Comparison of ENCODE assay signal across 10 mouse cellular contexts in genomic region chr19:59316571-59316970, GRCm38 (mm10). TPM values are rescaled to one million over a fixed set of nuclear protein-coding genes. Genes with fewer than 3 reads are reported as not detected.
DNase-seq lines count a peak whose midpoint lies in the region; ATAC-seq and TF ChIP-seq lines count a peak whose summit lies in the region.
"Had no signal": no experiment of that assay in that cellular context is flagged by ENCODE, and none has a peak within 500 bp of the region (broad histone marks: within the 10 kb centered on the region; RNA-seq: fewer than 3 reads in every experiment).

No protein-coding gene starts in this region.

- H3K4me2 ChIP-seq in forebrain, embryonic 16.5 days (ENCODE audit: low read length), result no peak overlapping the region
- H3K4me2 ChIP-seq in forebrain, embryonic 13.5 days, result no peak overlapping the region
- no peak overlapping the region for H3K4me2 ChIP-seq in liver, postnatal 0 days (ENCODE audit: low read depth, low read length)
- H3K4me2 ChIP-seq in heart, embryonic 11.5 days, result no peak overlapping the region
- H3K4me2 ChIP-seq: heart, embryonic 13.5 days; midbrain, embryonic 12.5 days had no signal

- H3K36me3 ChIP-seq in forebrain, embryonic 16.5 days (ENCODE audit: control insufficient read depth, insufficient read depth), result no peaks in the 10 kb centered on the region
- H3K36me3 ChIP-seq in forebrain, embryonic 13.5 days (ENCODE audit: poor library complexity, severe bottlenecking), result no peaks in the 10 kb centered on the region
- peaks cover 10% of the 10 kb centered on the region; the same call in 1 of the 2 replicates for H3K36me3 ChIP-seq in liver, postnatal 0 days (replicated peaks; ENCODE audit: insufficient read depth, low read length)
- H3K36me3 ChIP-seq in heart, embryonic 11.5 days (ENCODE audit: control insufficient read depth, insufficient read depth, low read length), result no peaks in the 10 kb centered on the region; the same call in 1 of the 2 replicates

- no peak overlapping the region for H3K9ac ChIP-seq in forebrain, embryonic 16.5 days (replicated peaks; ENCODE audit: low read depth, low read length)
- H3K9ac ChIP-seq in forebrain, embryonic 13.5 days, result no peak overlapping the region
- H3K9ac ChIP-seq in liver, postnatal 0 days (replicated peaks), result no peak overlapping the region
- H3K9ac ChIP-seq in heart, embryonic 11.5 days (ENCODE audit: low read depth, low read length), result no peak overlapping the region
- H3K9ac ChIP-seq: heart, embryonic 13.5 days; midbrain, embryonic 12.5 days had no signal

- no peaks in the 10 kb centered on the region for H3K4me1 ChIP-seq in forebrain, embryonic 16.5 days (replicated peaks; ENCODE audit: control insufficient read depth, insufficient read depth, low read length)
- H3K4me1 ChIP-seq in forebrain, embryonic 13.5 days, result no peaks in the 10 kb centered on the region
- H3K4me1 ChIP-seq in liver, postnatal 0 days (ENCODE audit: insufficient read depth), result no peaks in the 10 kb centered on the region
- H3K4me1 ChIP-seq in heart, embryonic 11.5 days (ENCODE audit: control insufficient read depth, insufficient read depth, low read length), result no peaks in the 10 kb centered on the region
- H3K4me1 ChIP-seq: midbrain, embryonic 12.5 days had no signal

- no peaks in the 10 kb centered on the region for H3K27me3 ChIP-seq in forebrain, embryonic 16.5 days (replicated peaks; ENCODE audit: control insufficient read depth, insufficient read depth, low read length)
- no peaks in the 10 kb centered on the region for H3K27me3 ChIP-seq in forebrain, embryonic 13.5 days
- no peaks in the 10 kb centered on the region for H3K27me3 ChIP-seq in liver, postnatal 0 days (ENCODE audit: insufficient read depth, low read length)
- no peaks in the 10 kb centered on the region for H3K27me3 ChIP-seq in heart, embryonic 11.5 days (ENCODE audit: control insufficient read depth, insufficient read depth, low read length)
- H3K27me3 ChIP-seq: heart, embryonic 13.5 days; midbrain, embryonic 12.5 days had no signal

- TF ChIP-seq CTCF in liver, postnatal 0 days (IDR thresholded peaks at IDR 0.05; ENCODE audit: low read depth), result peak; percentile 52

- TF ChIP-seq EP300 in liver, postnatal 0 days (IDR thresholded peaks at IDR 0.05; ENCODE audit: low read depth), result no peak

- ATAC-seq in forebrain, embryonic 16.5 days, result peak; percentile 79; the same call in 1 of the 2 replicates
- no peak for ATAC-seq in forebrain, embryonic 13.5 days
- no peak for ATAC-seq in liver, postnatal 0 days
- no peak for ATAC-seq in erythroid progenitor cell, adult 5-6 weeks (replicated peaks; ENCODE audit: low FRiP score, poor library complexity, severe bottlenecking)
- ATAC-seq in heart, embryonic 11.5 days (replicated peaks; ENCODE audit: insufficient number of reproducible peaks, low FRiP score, low TSS enrichment), result no peak

- H3K27ac ChIP-seq in forebrain, embryonic 16.5 days (ENCODE audit: low read length), result no peak overlapping the region
- H3K27ac ChIP-seq in forebrain, embryonic 13.5 days, result no peak overlapping the region
- H3K27ac ChIP-seq in liver, postnatal 0 days (ENCODE audit: low read depth), result no peak overlapping the region
- no peak overlapping the region for H3K27ac ChIP-seq in heart, embryonic 11.5 days (ENCODE audit: low read depth, low read length)
- H3K27ac ChIP-seq: heart, embryonic 13.5 days; midbrain, embryonic 12.5 days had no signal

- H3K4me3 ChIP-seq in forebrain, embryonic 16.5 days (replicated peaks; ENCODE audit: low read length), result no peak overlapping the region
- H3K4me3 ChIP-seq in forebrain, embryonic 13.5 days, result no peak overlapping the region
- no peak overlapping the region for H3K4me3 ChIP-seq in liver, postnatal 0 days (ENCODE audit: low read depth, low read length)
- no peak overlapping the region for H3K4me3 ChIP-seq in heart, embryonic 11.5 days (ENCODE audit: low read depth, low read length)
- H3K4me3 ChIP-seq: heart, embryonic 13.5 days; midbrain, embryonic 12.5 days had no signal

- intact Hi-C loops in left cerebral cortex, postnatal 4 days (cut with DNase I), result loop anchor here (2.0 kb wide), 1 partner anchor 76 kb away; no protein-coding TSS in a partner anchor

- no peak for DNase-seq in liver, postnatal 0 days
- DNase-seq in liver (no peak), ZHBTc4 (ENCODE audit: low read depth, low spot score) (peak; percentile 7)
- peak; percentile 25 for DNase-seq in left cerebral cortex, postnatal 4 days

- no peaks in the 10 kb centered on the region for H3K9me3 ChIP-seq in forebrain, embryonic 16.5 days (ENCODE audit: control insufficient read depth, low read length)
- H3K9me3 ChIP-seq in forebrain, embryonic 13.5 days (replicated peaks), result no peaks in the 10 kb centered on the region
- no peaks in the 10 kb centered on the region for H3K9me3 ChIP-seq in liver, postnatal 0 days (ENCODE audit: low read length)
- no peaks in the 10 kb centered on the region for H3K9me3 ChIP-seq in heart, embryonic 11.5 days (replicated peaks; ENCODE audit: control insufficient read depth, low read length)
- H3K9me3 ChIP-seq: heart, embryonic 13.5 days; midbrain, embryonic 12.5 days had no signal

RNA-seq across cellular contexts. Expression of gene Rps12-ps3, which starts 5.5 kb away (rescaled TPM):
- 4.7 and 5.1 TPM in 2 replicates for polyA plus RNA-seq in forebrain, embryonic 16.5 days (2015; fragmentation: Nextera tagmentation; extraction: Ambion mirVana)
- polyA plus RNA-seq in forebrain, embryonic 13.5 days (2015; fragmentation: Nextera tagmentation; extraction: Ambion mirVana), result 5.0 and 7.9 TPM in 2 replicates
- 12.3 and 24.8 TPM in 2 replicates for polyA plus RNA-seq in liver, postnatal 0 days (2015; fragmentation: Nextera tagmentation; extraction: Ambion mirVana)
- total RNA-seq in left cerebral cortex, postnatal 4 days (2021), result 100 to 1,000 TPM; 506 to 561 TPM
- total RNA-seq in erythroid progenitor cell, adult 5-6 weeks (2015; ENCODE audit: low replicate concordance), result 168 and 202 TPM in 2 replicates
- total RNA-seq in erythroid progenitor cell, adult 5-6 weeks (2017; ENCODE audit: low replicate concordance), result 155 and 186 TPM in 2 replicates
- polyA plus RNA-seq in heart, embryonic 11.5 days (2014; fragmentation: Nextera tagmentation; extraction: Ambion mirVana), result 24.2 and 35.1 TPM in 2 replicates

RNA-seq across cellular contexts. Expression of gene Pdzd8, which starts 29.0 kb away (rescaled TPM):
- 8.0 and 8.4 TPM in 2 replicates for polyA plus RNA-seq in forebrain, embryonic 16.5 days (2015; fragmentation: Nextera tagmentation; extraction: Ambion mirVana)
- polyA plus RNA-seq in forebrain, embryonic 13.5 days (2015; fragmentation: Nextera tagmentation; extraction: Ambion mirVana), result 8.4 and 9.4 TPM in 2 replicates
- polyA plus RNA-seq in liver, postnatal 0 days (2015; fragmentation: Nextera tagmentation; extraction: Ambion mirVana), result 3.1 and 3.4 TPM in 2 replicates
- 10 to 100 TPM; 49.5 to 49.6 TPM for total RNA-seq in left cerebral cortex, postnatal 4 days (2021)
- total RNA-seq in erythroid progenitor cell, adult 5-6 weeks (2015; ENCODE audit: low replicate concordance), result 41.8 and 55.3 TPM in 2 replicates
- 51.1 and 56.0 TPM in 2 replicates for total RNA-seq in erythroid progenitor cell, adult 5-6 weeks (2017; ENCODE audit: low replicate concordance)
- 10.5 and 12.1 TPM in 2 replicates for polyA plus RNA-seq in heart, embryonic 11.5 days (2014; fragmentation: Nextera tagmentation; extraction: Ambion mirVana)

RNA-seq across cellular contexts. Expression of gene Slc18a2, which starts 55.9 kb away (rescaled TPM):
- polyA plus RNA-seq in forebrain, embryonic 16.5 days (2015; fragmentation: Nextera tagmentation; extraction: Ambion mirVana), result 19.8 and 21.0 TPM in 2 replicates
- 26.1 and 28.6 TPM in 2 replicates for polyA plus RNA-seq in forebrain, embryonic 13.5 days (2015; fragmentation: Nextera tagmentation; extraction: Ambion mirVana)
- 1.5 and 1.9 TPM in 2 replicates for polyA plus RNA-seq in liver, postnatal 0 days (2015; fragmentation: Nextera tagmentation; extraction: Ambion mirVana)
- total RNA-seq in left cerebral cortex, postnatal 4 days (2021), result 1 to 10 TPM; 4.6 to 6.0 TPM
- total RNA-seq in erythroid progenitor cell, adult 5-6 weeks (2015; ENCODE audit: low replicate concordance), result 2.1 and 2.9 TPM in 2 replicates
- 0.23 and 1.0 TPM in 2 replicates for total RNA-seq in erythroid progenitor cell, adult 5-6 weeks (2017; ENCODE audit: low replicate concordance)
- polyA plus RNA-seq in heart, embryonic 11.5 days (2014; fragmentation: Nextera tagmentation; extraction: Ambion mirVana), result 9.2 and 10.3 TPM in 2 replicates

Comparison
In these comparisons a context has a peak if more than half of its experiments do, and no peak if none do; other contexts are left out.
1. DNase-seq: peak in ZHBTc4 (single experiment) and left cerebral cortex, postnatal 4 days (single experiment); none in liver, postnatal 0 days (single experiment) and liver (single experiment).